Mouse (Mus musculus) myocyte (in vitro differentiated cells): ENCODE measurements at regions not wholly inside any gene's neighbourhood (a gene's known extent, or its start where the extent isn't known, plus 50 kb on each side); places are given as distances from the start of the nearest gene placed in this dataset.

Experiments used
- H3K27me3 ChIP-seq: one replicate; pipeline ENCODE4 v1.6.1; 2011; ENCODE audit not compliant: control insufficient read depth, insufficient read depth, insufficient read length
- H3K36me3 ChIP-seq: one replicate; pipeline ENCODE4 v1.6.1; 2011; ENCODE audit not compliant: control insufficient read depth, insufficient read depth
- H3K4me2 ChIP-seq: one replicate; pipeline ENCODE4 v1.6.1; 2011; ENCODE audit warnings: low read depth, control low read depth
- H3K4me3 ChIP-seq: one replicate; pipeline ENCODE4 v1.5.1; 2011; ENCODE audit warnings: mild to moderate bottlenecking, control low read depth, moderate library complexity
- H3K79me2 ChIP-seq: one replicate; pipeline ENCODE4 v1.6.1; 2011; ENCODE audit not compliant: control insufficient read depth, insufficient read depth
- H3ac ChIP-seq: one replicate; pipeline ENCODE4 v1.6.1; 2011; ENCODE audit not compliant: control insufficient read depth, insufficient read length
- CEBPB ChIP-seq: IDR thresholded peaks from 2 replicates; pipeline ENCODE4 v1.6.1; 2011; ENCODE audit warnings: mild to moderate bottlenecking, moderate library complexity; ENCODE audit not compliant: poor library complexity, insufficient read depth, severe bottlenecking
- E2F4 ChIP-seq: IDR thresholded peaks from one replicate; pipeline ENCODE4 v1.6.1; 2011; ENCODE audit warnings: mild to moderate bottlenecking, control low read depth, moderate library complexity; ENCODE audit not compliant: insufficient read depth
- MAX ChIP-seq: IDR thresholded peaks from one replicate; pipeline ENCODE4 v1.6.1; 2011; ENCODE audit warnings: low read depth, mild to moderate bottlenecking, control low read depth
- MYOD1 ChIP-seq, 3 experiments: IDR thresholded peaks; one replicate each; pipeline ENCODE4 v1.6.1; 2011; ENCODE audit warnings: control low read depth in 2 of 3, low read depth in 2 of 3, mild to moderate bottlenecking in 2 of 3, moderate library complexity in 1 of 3; ENCODE audit not compliant: insufficient read length in 2 of 3, control insufficient read depth in 1 of 3
- MYOG ChIP-seq, 3 experiments: IDR thresholded peaks; one replicate each; pipeline ENCODE4 v1.6.1; 2011; ENCODE audit warnings: control low read depth in 2 of 3, low read depth in 2 of 3, mild to moderate bottlenecking in 2 of 3; ENCODE audit not compliant: insufficient read length in 2 of 3, control insufficient read depth in 1 of 3, insufficient read depth in 1 of 3
- POLR2A ChIP-seq: IDR thresholded peaks from one replicate; pipeline ENCODE4 v1.6.1; 2011; ENCODE audit warnings: low read depth, mild to moderate bottlenecking, control low read depth, moderate library complexity; ENCODE audit not compliant: insufficient read length
- POLR2AphosphoS2 ChIP-seq: IDR thresholded peaks from one replicate; pipeline ENCODE4 v1.6.1; 2011; ENCODE audit warnings: low read depth, control low read depth; ENCODE audit not compliant: insufficient read length
- REST ChIP-seq: IDR thresholded peaks from one replicate; pipeline ENCODE4 v1.6.1; 2011; ENCODE audit warnings: mild to moderate bottlenecking, control low read depth, moderate library complexity; ENCODE audit not compliant: insufficient read depth, insufficient read length
- SRF ChIP-seq: IDR thresholded peaks from one replicate; pipeline ENCODE4 v1.6.1; 2011; ENCODE audit warnings: low read depth; ENCODE audit not compliant: control insufficient read depth, insufficient read length
- TCF12 ChIP-seq: IDR thresholded peaks from one replicate; pipeline ENCODE4 v1.6.1; 2011; ENCODE audit warnings: mild to moderate bottlenecking, control low read depth; ENCODE audit not compliant: poor library complexity, insufficient read depth, severe bottlenecking
- TCF3 ChIP-seq: IDR thresholded peaks from one replicate; pipeline ENCODE4 v1.6.1; 2011; ENCODE audit warnings: low read depth, control low read depth; ENCODE audit not compliant: insufficient read length
- USF1 ChIP-seq: IDR thresholded peaks from one replicate; pipeline ENCODE4 v1.6.1; 2011; ENCODE audit warnings: low read depth, mild to moderate bottlenecking, control low read depth, moderate library complexity

GRCm38 (mm10) chr10:111756528-111756927 is 215.9 kb upstream of the Krr1 start:
- Histone ChIP-seq H3K4me2 (no peak overlapping the region), H3K27me3 (no peaks in the 10 kb centered on the region), H3ac (no peak overlapping the region), H3K79me2 (no peaks in the 10 kb centered on the region), H3K4me3 (no peak overlapping the region), H3K36me3 (no peaks in the 10 kb centered on the region)
- TF ChIP-seq POLR2AphosphoS2 (no peak), E2F4 (no peak), TCF3 (no peak), REST (no peak), MYOD1 (IDR thresholded peaks at IDR 0.05; ENCODE audit: control insufficient read depth in 1 of 3, insufficient read length in 2 of 3, low read depth in 2 of 3) (no peak), TCF12 (no peak), CEBPB (no peak), USF1 (no peak)

GRCm38 (mm10) chr10:111757689-111758088 is 214.8 kb upstream of the Krr1 start:
- no peak overlapping the region for H3ac ChIP-seq
- no peak overlapping the region for H3K4me3 ChIP-seq
- H3K79me2 ChIP-seq, result no peaks in the 10 kb centered on the region
- no peaks in the 10 kb centered on the region for H3K27me3 ChIP-seq
- no peak overlapping the region for H3K4me2 ChIP-seq
- no peaks in the 10 kb centered on the region for H3K36me3 ChIP-seq
- no peak for TF ChIP-seq MYOG (IDR thresholded peaks at IDR 0.05; ENCODE audit: control insufficient read depth in 1 of 3, insufficient read depth in 1 of 3, insufficient read length in 2 of 3, low read depth in 2 of 3)
- TF ChIP-seq MAX, result no peak
- no peak for TF ChIP-seq E2F4
- no peak for TF ChIP-seq POLR2AphosphoS2
- TF ChIP-seq SRF, result no peak
- TF ChIP-seq TCF3, result no peak

- Histone ChIP-seq H3K79me2 (no peaks in the 10 kb centered on the region), H3K4me2 (no peak overlapping the region), H3K27me3 (no peaks in the 10 kb centered on the region), H3K36me3 (no peaks in the 10 kb centered on the region), H3K4me3 (no peak overlapping the region), H3ac (no peak overlapping the region)
- TF ChIP-seq POLR2A (no peak), TCF3 (no peak), MYOG (IDR thresholded peaks at IDR 0.05; ENCODE audit: control insufficient read depth in 1 of 3, insufficient read depth in 1 of 3, insufficient read length in 2 of 3, low read depth in 2 of 3) (no peak), SRF (no peak), CEBPB (no peak), POLR2AphosphoS2 (no peak), MAX (no peak), E2F4 (no peak), TCF12 (no peak), REST (no peak), USF1 (no peak), MYOD1 (IDR thresholded peaks at IDR 0.05; ENCODE audit: control insufficient read depth in 1 of 3, insufficient read length in 2 of 3, low read depth in 2 of 3) (no peak)
Observed at GRCm38 (mm10) chr10:111759505-111759904, 213.0 kb upstream of the Krr1 start.

- TF ChIP-seq TCF12, result no peak
- no peak for TF ChIP-seq MAX
- no peak for TF ChIP-seq MYOG (IDR thresholded peaks at IDR 0.05; ENCODE audit: control insufficient read depth in 1 of 3, insufficient read depth in 1 of 3, insufficient read length in 2 of 3, low read depth in 2 of 3)
- no peak overlapping the region for H3ac ChIP-seq
- no peaks in the 10 kb centered on the region for H3K36me3 ChIP-seq
- H3K4me3 ChIP-seq, result no peak overlapping the region
- no peak overlapping the region for H3K4me2 ChIP-seq
- no peaks in the 10 kb centered on the region for H3K79me2 ChIP-seq
- H3K27me3 ChIP-seq, result no peaks in the 10 kb centered on the region
Observed at GRCm38 (mm10) chr10:111762751-111763528, 209.5 kb upstream of the Krr1 start.

GRCm38 (mm10) chr10:111767011-111767720 is 205.3 kb upstream of the Krr1 start:
- H3K36me3 ChIP-seq, result no peaks in the 10 kb centered on the region
- no peak overlapping the region for H3ac ChIP-seq
- no peaks in the 10 kb centered on the region for H3K27me3 ChIP-seq
- TF ChIP-seq TCF12, result no peak
- TF ChIP-seq USF1, result no peak
- no peak for TF ChIP-seq SRF
- no peak for TF ChIP-seq POLR2A
- TF ChIP-seq POLR2AphosphoS2, result no peak
- TF ChIP-seq MAX, result no peak
- TF ChIP-seq MYOG (IDR thresholded peaks at IDR 0.05; ENCODE audit: control insufficient read depth in 1 of 3, insufficient read depth in 1 of 3, insufficient read length in 2 of 3, low read depth in 2 of 3), result no peak
- TF ChIP-seq MYOD1 (IDR thresholded peaks at IDR 0.05; ENCODE audit: control insufficient read depth in 1 of 3, insufficient read length in 2 of 3, low read depth in 2 of 3), result no peak
- no peak for TF ChIP-seq TCF3
- H3K79me2 ChIP-seq, result no peaks in the 10 kb centered on the region
- H3K4me2 ChIP-seq, result peak overlapping the region; percentile 5
- no peak overlapping the region for H3K4me3 ChIP-seq
